Mouse (Mus musculus) fibroblast of lung, adult 2 months (primary cell): ENCODE results near the gene Fam92b.

Experiments used
- DNase-seq: peaks from one replicate; pipeline ENCODE4 v3.0.0-alpha.2; 2011; ENCODE audit warnings: low read depth

The Fam92b gene

GRCm38 (mm10) chr8:120190107-120190809 is 13.0 kb upstream of the Fam92b start:
- no peak for DNase-seq

- DNase-seq, result no peak
Measured at GRCm38 (mm10) chr8:120189440-120189839, 12.2 kb upstream of the Fam92b start.

- DNase-seq, result no peak
Measured at GRCm38 (mm10) chr8:120188510-120188909, 11.2 kb upstream of the Fam92b start.

- no peak for DNase-seq
Measured at GRCm38 (mm10) chr8:120186454-120186853, 9.2 kb upstream of the Fam92b start.

GRCm38 (mm10) chr8:120184850-120185792 is 7.9 kb upstream of the Fam92b start:
- no peak for DNase-seq

- no peak for DNase-seq
Measured at GRCm38 (mm10) chr8:120184366-120184765, 7.1 kb upstream of the Fam92b start.

- no peak for DNase-seq
Measured at GRCm38 (mm10) chr8:120181861-120182414, 4.7 kb upstream of the Fam92b start.

- no peak for DNase-seq
Measured at GRCm38 (mm10) chr8:120181274-120181673, 4.0 kb upstream of the Fam92b start.

- no peak for DNase-seq
Measured at GRCm38 (mm10) chr8:120180445-120180970, 3.2 kb upstream of the Fam92b start.

- DNase-seq, result peak; percentile 73
Measured at GRCm38 (mm10) chr8:120179027-120179431, 1.8 kb upstream of the Fam92b start.

- DNase-seq, result no peak
Measured at GRCm38 (mm10) chr8:120178124-120178514, 853 bp upstream of the Fam92b start.

GRCm38 (mm10) chr8:120176605-120177004 is 661 bp downstream of the Fam92b start:
- no peak for DNase-seq

GRCm38 (mm10) chr8:120174606-120175005 is 2.7 kb downstream of the Fam92b start:
- no peak for DNase-seq

GRCm38 (mm10) chr8:120173195-120173594 is 4.1 kb downstream of the Fam92b start:
- DNase-seq, result no peak

- DNase-seq, result no peak
Measured at GRCm38 (mm10) chr8:120169119-120169518, 8.1 kb downstream of the Fam92b start.

- DNase-seq, result no peak
Measured at GRCm38 (mm10) chr8:120167821-120168220, 9.4 kb downstream of the Fam92b start.

- DNase-seq, result no peak
Measured at GRCm38 (mm10) chr8:120167136-120167535, 10.1 kb downstream of the Fam92b start.

GRCm38 (mm10) chr8:120164026-120164425 is 13.2 kb downstream of the Fam92b start:
- no peak for DNase-seq

- no peak for DNase-seq
Measured at GRCm38 (mm10) chr8:120163376-120163775, 13.9 kb downstream of the Fam92b start.

- no peak for DNase-seq
Measured at GRCm38 (mm10) chr8:120162404-120162752, 14.9 kb downstream of the Fam92b start.

GRCm38 (mm10) chr8:120161658-120162403 is 15.4 kb downstream of the Fam92b start:
- no peak for DNase-seq

- no peak for DNase-seq
Measured at GRCm38 (mm10) chr8:120160366-120160765, 16.9 kb downstream of the Fam92b start.
